Mouse (Mus musculus) heart, adult 2 months (tissue): ENCODE data around the gene Serpini1. TPM values are rescaled to one million over a fixed set of nuclear protein-coding genes. Genes with fewer than 3 reads are reported as not detected.
A peak's percentile ranks its signal among the peaks of the same experiment; 100 is the strongest.

Experiments
- DNase-seq, 2 experiments: peaks; one replicate each; pipeline ENCODE4 v3.0.0; 2021
- H3K27ac ChIP-seq: fragments of 200-600 bp; 2 replicates; pipeline ENCODE4 v1.8.1; 2022
- H3K27me3 ChIP-seq: fragments of 200-500 bp; 2 replicates; pipeline ENCODE4 v1.6.1; 2012; ENCODE audit warnings: mild to moderate bottlenecking, low read length, inconsistent platforms, mixed read lengths; ENCODE audit not compliant: control insufficient read depth, insufficient read depth
- H3K36me3 ChIP-seq: fragments of 200-500 bp; 2 replicates; pipeline ENCODE4 v1.6.1; 2012; ENCODE audit warnings: low read length, inconsistent platforms; ENCODE audit not compliant: control insufficient read depth, insufficient read depth
- H3K4me1 ChIP-seq: fragments of 200-500 bp; 2 replicates; pipeline ENCODE4 v1.6.1; 2011; ENCODE audit warnings: low read length; ENCODE audit not compliant: control insufficient read depth, insufficient read depth
- H3K4me3 ChIP-seq: fragments of 200-600 bp; 2 replicates; pipeline ENCODE4 v1.8.1; 2022
- H3K79me2 ChIP-seq: fragments of 200-500 bp; replicated peaks from 2 replicates; pipeline ENCODE4 v1.6.1; 2012; ENCODE audit warnings: mild to moderate bottlenecking, inconsistent platforms, low read length, moderate library complexity, mixed read lengths; ENCODE audit not compliant: control insufficient read depth, insufficient read depth
- H3K9ac ChIP-seq: fragments of 200-500 bp; 2 replicates; pipeline ENCODE4 v1.6.1; 2012; ENCODE audit warnings: low read depth, mild to moderate bottlenecking, control low read depth, inconsistent platforms, low read length, mixed read lengths
- CTCF ChIP-seq: fragments of 200-600 bp; IDR thresholded peaks from 2 replicates; pipeline ENCODE4 v1.8.1; 2022; ENCODE audit warnings: antibody characterized with exemption, mild to moderate bottlenecking, moderate library complexity
- EP300 ChIP-seq: fragments of 200-500 bp; IDR thresholded peaks from 2 replicates; pipeline ENCODE4 v1.6.1; 2011; ENCODE audit warnings: low read depth, low read length, control low read depth; ENCODE audit not compliant: insufficient read depth
- POLR2A ChIP-seq: fragments of 200-500 bp; IDR thresholded peaks from 2 replicates; pipeline ENCODE4 v1.6.1; 2011; ENCODE audit warnings: mild to moderate bottlenecking, low read depth, low read length, control low read depth; ENCODE audit not compliant: insufficient read depth
- WGBS: fragments of 180-500 bp; shearing (Covaris S2); methylation state at CpG from one replicate; pipeline ENCODE4 v1.1.7; 2018; 5-methylcytosine and 5-hydroxymethylcytosine counted together
- intact Hi-C: fragments of 180-260 bp; cut with DNase I; formaldehyde crosslinking; loops from one replicate; pipeline ENCODE4 v1.15.1; 2025
- polyA plus RNA-seq: library from polyadenylated mRNA; depleted of rRNA; stranded (reverse); fragments of >200 nt; gene quantifications from 2 replicates; pipeline ENCODE4 v1.2.3, GENCODE M21; 2012
- total RNA-seq, 2 experiments: library from RNA; stranded (reverse); gene quantifications; 2 replicates each; pipeline ENCODE4 v1.2.3; 2021

Serpini1 gene
- total and polyA plus RNA-seq, 3 experiments: 1.4 to 4.6 (median 3.7) TPM

DNA sequence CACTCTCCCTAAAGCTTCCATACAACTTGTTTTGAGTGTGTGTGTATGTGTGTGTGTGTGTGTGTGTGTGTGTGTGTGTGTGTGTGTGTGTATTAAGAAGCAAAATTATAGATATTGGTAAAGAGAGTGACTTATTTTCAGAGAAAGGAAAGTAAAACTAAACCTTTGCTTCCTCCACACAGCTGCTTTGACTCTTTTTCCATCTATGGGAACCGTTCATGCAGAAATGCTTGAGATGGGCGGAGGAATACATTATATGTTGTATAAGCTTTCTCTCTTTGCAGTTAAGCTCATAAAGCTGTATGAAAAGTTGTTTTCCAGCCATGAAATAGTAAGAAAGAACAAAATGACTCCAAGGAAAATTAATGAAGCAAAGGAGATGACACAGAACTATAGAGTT lies 16.7 kb downstream of the Serpini1 start:
- Histone ChIP-seq H3K4me1 (no peaks in the 10 kb centered on the region), H3K9ac (no peak overlapping the region), H3K27me3 (no peaks in the 10 kb centered on the region), H3K36me3 (no peaks in the 10 kb centered on the region), H3K4me3 (no peak overlapping the region), H3K27ac (no peak overlapping the region), H3K79me2 (no peaks in the 10 kb centered on the region)
- DNase-seq: no peak
- intact Hi-C loops: no loop called here
- TF ChIP-seq EP300 (no peak), CTCF (no peak), POLR2A (no peak)
- 78% methylated on average over 2 of the region's 2 CpGs for WGBS

DNA sequence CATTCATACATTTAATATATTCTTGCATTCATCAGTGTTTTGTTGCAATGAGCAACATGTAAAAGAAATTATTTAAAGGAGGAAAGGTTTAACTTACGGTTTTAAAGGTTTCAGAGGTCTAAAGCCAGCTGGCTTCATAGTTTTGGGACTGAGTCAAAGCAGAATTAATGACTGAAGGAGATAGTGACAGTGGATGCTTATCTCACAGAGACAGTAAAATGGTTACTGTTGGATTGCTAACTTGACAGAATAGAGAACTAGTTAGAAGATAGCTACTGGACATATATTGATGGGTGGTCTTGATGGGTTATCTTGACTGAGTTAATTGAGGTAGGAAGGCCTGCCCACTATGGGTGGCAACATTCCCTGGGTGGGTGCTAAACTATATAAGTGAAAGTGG lies 18.2 kb downstream of the Serpini1 start:
- no peak overlapping the region for H3K4me3 ChIP-seq
- no peaks in the 10 kb centered on the region for H3K36me3 ChIP-seq
- H3K27ac ChIP-seq: no peak overlapping the region
- H3K4me1 ChIP-seq: no peaks in the 10 kb centered on the region
- H3K9ac ChIP-seq: no peak overlapping the region
- no peaks in the 10 kb centered on the region for H3K79me2 ChIP-seq
- TF ChIP-seq POLR2A (no peak), CTCF (no peak), EP300 (no peak)
- 60% methylated on average over 1 of the region's 1 CpGs for WGBS
- intact Hi-C loops: no loop called here
- H3K27me3 ChIP-seq: no peaks in the 10 kb centered on the region
- no peak for DNase-seq

DNA sequence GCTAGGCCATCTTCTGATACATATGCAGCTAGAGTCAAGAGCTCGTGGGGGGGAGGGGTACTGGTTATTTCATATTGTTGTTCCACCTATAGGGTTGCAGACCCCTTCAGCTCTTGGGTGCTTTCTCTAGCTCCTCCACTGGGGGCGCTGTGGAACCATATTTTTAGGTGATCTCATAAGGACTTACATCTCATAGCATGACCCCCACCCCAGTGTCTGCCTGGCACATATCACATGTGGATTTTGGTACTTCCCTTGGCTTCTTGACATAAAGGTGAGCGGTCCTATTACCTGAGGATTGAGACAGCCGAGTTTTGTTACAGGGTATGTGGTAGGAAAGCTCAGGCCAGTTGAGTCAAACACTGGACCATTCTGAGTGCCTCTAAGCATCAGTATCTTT lies 22.0 kb downstream of the Serpini1 start:
- no peak overlapping the region for H3K9ac ChIP-seq
- H3K79me2 ChIP-seq: no peaks in the 10 kb centered on the region
- no peaks in the 10 kb centered on the region for H3K36me3 ChIP-seq
- 56% methylated on average over 4 of the region's 4 CpGs for WGBS
- no peak overlapping the region for H3K27ac ChIP-seq
- no peak overlapping the region for H3K4me3 ChIP-seq
- peak in 1 of 2 experiments; percentile 23 for DNase-seq
- TF ChIP-seq POLR2A (no peak), CTCF (peak; percentile 44), EP300 (no peak)
- no peaks in the 10 kb centered on the region for H3K4me1 ChIP-seq
- intact Hi-C loops: no loop called here
- no peaks in the 10 kb centered on the region for H3K27me3 ChIP-seq

DNA sequence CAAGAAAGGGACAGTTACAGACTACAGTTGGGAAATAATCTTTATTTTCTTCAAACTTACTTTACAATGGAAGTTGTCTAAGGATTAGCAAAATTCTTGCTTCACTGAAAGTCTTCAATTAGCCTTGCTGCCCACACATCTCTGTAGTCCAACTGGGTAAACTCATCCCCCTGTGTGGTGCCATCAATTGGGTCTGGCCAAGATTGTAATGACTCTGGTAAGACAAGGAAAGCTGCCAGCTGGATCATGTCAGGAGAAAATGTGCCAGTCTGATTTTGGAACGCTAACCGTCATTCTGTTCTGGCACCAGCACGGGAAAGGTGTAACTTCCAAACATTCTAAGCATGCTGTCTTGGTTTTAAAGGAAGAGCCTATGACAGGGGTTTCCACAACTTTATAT lies 25.9 kb downstream of the Serpini1 start:
- intact Hi-C loops: no loop called here
- no peaks in the 10 kb centered on the region for H3K4me1 ChIP-seq
- H3K79me2 ChIP-seq: no peaks in the 10 kb centered on the region
- H3K36me3 ChIP-seq: no peaks in the 10 kb centered on the region
- 52% methylated on average over 3 of the region's 3 CpGs for WGBS
- H3K9ac ChIP-seq: no peak overlapping the region
- H3K4me3 ChIP-seq: no peak overlapping the region
- H3K27me3 ChIP-seq: no peaks in the 10 kb centered on the region
- H3K27ac ChIP-seq: no peak overlapping the region
- no peak for DNase-seq
- no peak for TF ChIP-seq EP300
- TF ChIP-seq POLR2A: no peak
- TF ChIP-seq CTCF: no peak

DNA sequence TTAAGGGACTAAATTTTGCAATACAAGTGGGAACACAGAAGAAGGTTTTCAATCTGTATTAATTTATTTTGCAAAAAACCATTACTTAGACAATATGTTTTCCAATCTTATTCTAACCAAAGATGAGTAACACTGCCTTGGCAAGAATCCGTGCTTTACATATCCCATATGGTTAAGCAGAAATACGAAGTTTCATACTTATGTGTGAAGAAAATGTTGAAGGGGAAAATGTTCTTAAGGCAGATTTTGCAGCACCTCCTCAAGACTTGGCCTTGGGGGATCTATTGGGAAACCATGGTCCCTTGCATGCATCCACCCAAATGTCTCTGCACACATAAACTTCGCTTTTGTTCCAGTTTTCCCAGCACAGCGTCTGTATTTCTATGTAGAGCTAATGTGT lies 27.6 kb downstream of the Serpini1 start:
- intact Hi-C loops: no loop called here
- no peaks in the 10 kb centered on the region for H3K36me3 ChIP-seq
- no peak overlapping the region for H3K4me3 ChIP-seq
- no peak overlapping the region for H3K9ac ChIP-seq
- TF ChIP-seq POLR2A (no peak), EP300 (no peak), CTCF (no peak)
- no peak for DNase-seq
- no peaks in the 10 kb centered on the region for H3K79me2 ChIP-seq
- H3K27ac ChIP-seq: no peak overlapping the region
- 84% methylated on average over 4 of the region's 4 CpGs for WGBS
- H3K4me1 ChIP-seq: no peaks in the 10 kb centered on the region
- no peaks in the 10 kb centered on the region for H3K27me3 ChIP-seq

DNA sequence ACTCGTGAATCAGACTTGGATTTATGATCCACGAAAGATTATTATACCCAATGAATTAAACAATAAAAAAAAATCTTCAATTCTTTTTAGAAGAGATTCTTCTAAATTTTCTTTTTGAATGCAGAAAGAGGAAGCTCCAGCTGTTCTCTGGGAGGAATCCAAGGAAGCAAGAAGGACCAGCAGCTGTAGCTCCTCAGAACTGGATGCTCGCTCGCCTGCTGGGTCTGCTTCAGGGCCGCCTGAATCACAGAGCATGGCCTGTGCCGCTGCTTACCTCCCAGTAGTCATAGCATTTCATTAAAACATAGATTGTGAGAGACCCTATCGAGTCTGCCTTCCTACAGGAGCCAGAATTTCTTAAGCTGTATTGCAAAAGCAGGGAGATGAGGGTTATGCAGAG lies 53.7 kb downstream of the Serpini1 start:
- no peaks in the 10 kb centered on the region for H3K27me3 ChIP-seq
- H3K9ac ChIP-seq: no peak overlapping the region
- WGBS: 62% methylated on average over 7 of the region's 7 CpGs
- no peaks in the 10 kb centered on the region for H3K36me3 ChIP-seq
- no peak overlapping the region for H3K4me3 ChIP-seq
- H3K4me1 ChIP-seq: no peaks in the 10 kb centered on the region
- H3K27ac ChIP-seq: no peak overlapping the region
- TF ChIP-seq POLR2A: no peak
- no peak for TF ChIP-seq CTCF
- TF ChIP-seq EP300: no peak
- intact Hi-C loops: no loop called here
- peak; percentile 22 to 27 for DNase-seq
- no peaks in the 10 kb centered on the region for H3K79me2 ChIP-seq
